Mouse (Mus musculus) megakaryocyte-erythroid progenitor cell, adult 5 weeks (primary cell): ENCODE results near the gene Gm20773. TPM values are rescaled to one million over a fixed set of nuclear protein-coding genes. Genes with fewer than 3 reads are reported as not detected.

ENCODE experiments used
- polyA plus RNA-seq: library from polyadenylated mRNA; stranded (reverse); fragments of >175 nt; gene quantifications from 2 replicates; pipeline ENCODE4 v1.2.3, GENCODE M21; 2012

The Gm20773 gene
- not detected in 2 replicates for polyA plus RNA-seq

DNA sequence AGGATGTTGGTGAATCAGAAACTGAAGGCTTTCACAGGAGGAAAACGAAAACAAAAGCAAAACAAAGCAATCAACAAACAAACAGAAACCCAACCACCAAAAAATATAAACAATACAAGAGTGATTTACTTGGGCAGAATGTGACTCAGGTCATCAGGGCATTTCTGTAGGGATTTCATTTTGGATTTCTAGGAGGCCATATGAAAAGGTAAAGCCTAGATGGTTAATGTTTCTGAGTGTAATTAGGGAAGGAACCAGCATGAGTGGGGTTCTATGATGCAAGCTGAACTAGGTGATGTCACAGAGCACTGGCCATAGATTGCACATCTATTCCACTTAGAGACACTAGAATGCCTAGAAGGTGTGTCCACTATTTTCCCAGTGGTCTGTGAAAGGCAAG is at the start of gene Gm20773:
Gene Gm20773 (plus strand): TSS at position 301 of the 400 bp plus-strand sequence.

DNA sequence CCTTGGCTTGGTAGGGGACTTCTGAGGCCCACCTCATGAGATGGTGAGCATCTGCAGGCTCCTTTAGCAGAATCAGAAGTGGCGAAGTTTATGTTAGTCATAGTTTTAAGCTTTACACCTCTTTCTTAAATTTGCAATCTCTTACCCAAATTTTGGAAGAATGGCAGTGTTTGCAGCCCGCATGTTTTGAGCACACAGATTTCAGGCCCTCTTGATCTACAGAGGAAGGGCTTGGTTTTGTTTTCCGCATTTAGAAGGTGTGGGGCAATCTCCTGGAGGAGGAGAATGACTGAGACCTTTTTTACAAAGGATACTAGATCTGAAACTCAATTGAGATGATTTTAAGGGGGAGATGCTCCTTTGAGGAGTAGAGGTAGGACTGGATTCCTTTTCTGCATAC is 28.3 kb upstream of the Gm20773 start, which contains the start of gene Gm21866:
Gene Gm21866 (minus strand): TSS at position 101 of the 400 bp plus-strand sequence.

Other genes with a start within 250 kb of the Gm20773 start
- gene Gm21440, start 241.6 kb upstream of the Gm20773 start, polyA plus RNA-seq, result not detected in 2 replicates
- gene Gm21454, start 241.6 kb upstream of the Gm20773 start, polyA plus RNA-seq, result not detected in 2 replicates
- not detected in 2 replicates for gene Gm21725, start 145.0 kb upstream of the Gm20773 start, polyA plus RNA-seq
- gene Gm21866, start 28.4 kb upstream of the Gm20773 start, polyA plus RNA-seq, result not detected in 2 replicates